Mouse (Mus musculus) testis, adult 2 months (tissue): ENCODE results near the gene Orm1. TPM values are rescaled to one million over a fixed set of nuclear protein-coding genes. Genes with fewer than 3 reads are reported as not detected.
A peak's percentile ranks its signal among the peaks of the same experiment; 100 is the strongest.

Experiments
- H3K27ac ChIP-seq: fragments of 200-500 bp; 2 replicates; pipeline ENCODE4 v1.5.1; 2012; ENCODE audit warnings: low read depth, low read length; ENCODE audit not compliant: control insufficient read depth, insufficient read depth
- H3K27me3 ChIP-seq: fragments of 200-500 bp; 2 replicates; pipeline ENCODE4 v1.6.1; 2012; ENCODE audit warnings: mild to moderate bottlenecking, low read length, moderate library complexity; ENCODE audit not compliant: control insufficient read depth, insufficient read depth
- H3K36me3 ChIP-seq: fragments of 200-500 bp; 2 replicates; pipeline ENCODE4 v1.6.1; 2012; ENCODE audit warnings: mild to moderate bottlenecking, low read length; ENCODE audit not compliant: control insufficient read depth, insufficient read depth
- H3K4me1 ChIP-seq: fragments of 200-500 bp; 2 replicates; pipeline ENCODE4 v1.6.1; 2012; ENCODE audit warnings: low read length; ENCODE audit not compliant: control insufficient read depth, insufficient read depth
- H3K4me3 ChIP-seq: fragments of 200-500 bp; 2 replicates; pipeline ENCODE4 v1.5.1; 2012; ENCODE audit warnings: low read depth, mild to moderate bottlenecking, low read length, moderate library complexity, mixed read lengths; ENCODE audit not compliant: control insufficient read depth
- CTCF ChIP-seq: fragments of 200-500 bp; IDR thresholded peaks from 2 replicates; pipeline ENCODE4 v1.5.1; 2012; ENCODE audit warnings: low read depth, mild to moderate bottlenecking, inconsistent platforms, low read length, moderate library complexity; ENCODE audit not compliant: control insufficient read depth, insufficient read depth, insufficient replicate concordance
- POLR2A ChIP-seq: fragments of 200-500 bp; IDR thresholded peaks from 2 replicates; pipeline ENCODE4 v1.6.1; 2012; ENCODE audit warnings: low read depth, mild to moderate bottlenecking, inconsistent platforms, low read length, moderate library complexity; ENCODE audit not compliant: control insufficient read depth
- polyA plus RNA-seq: library from polyadenylated mRNA; depleted of rRNA; stranded (reverse); fragments of >200 nt; gene quantifications from 2 replicates; pipeline ENCODE4 v1.2.3, GENCODE M21; 2012

Gene Orm1
- polyA plus RNA-seq, 1 experiment = not detected

DNA sequence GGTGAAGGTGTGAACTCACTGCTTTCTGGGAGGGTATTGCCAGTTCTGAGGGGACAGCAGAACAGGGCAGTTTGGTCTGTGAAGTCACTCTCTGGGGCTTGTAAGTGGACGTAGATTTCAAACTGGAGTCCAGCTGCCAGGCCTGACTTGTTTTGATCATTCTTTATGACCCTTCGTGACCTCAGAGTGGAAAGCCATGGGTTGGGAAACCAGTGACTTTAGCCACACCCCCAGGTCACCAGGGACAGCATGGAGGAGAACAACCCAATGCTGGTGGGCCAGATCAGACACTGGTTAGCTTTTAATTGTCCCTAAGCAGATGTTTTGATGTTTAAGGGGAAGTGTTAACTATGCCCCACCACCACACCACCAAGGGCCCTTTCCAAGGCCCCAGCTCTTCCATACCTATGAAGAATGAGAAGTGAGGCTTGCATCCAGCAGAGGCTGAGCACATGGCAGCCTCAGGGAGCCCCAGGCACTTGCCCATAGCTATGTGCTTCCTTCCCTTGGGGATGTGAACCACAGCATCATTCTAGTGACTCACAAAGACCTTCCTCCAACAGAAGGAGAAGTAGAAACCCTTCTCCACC lies 12.7 kb downstream of the Orm1 start:
- Histone ChIP-seq H3K4me1 (no peaks in the 10 kb centered on the region), H3K36me3 (no peaks in the 10 kb centered on the region), H3K27me3 (no peaks in the 10 kb centered on the region), H3K27ac (no peak overlapping the region), H3K4me3 (no peak overlapping the region)
- no peak for TF ChIP-seq CTCF
- TF ChIP-seq POLR2A = no peak

DNA sequence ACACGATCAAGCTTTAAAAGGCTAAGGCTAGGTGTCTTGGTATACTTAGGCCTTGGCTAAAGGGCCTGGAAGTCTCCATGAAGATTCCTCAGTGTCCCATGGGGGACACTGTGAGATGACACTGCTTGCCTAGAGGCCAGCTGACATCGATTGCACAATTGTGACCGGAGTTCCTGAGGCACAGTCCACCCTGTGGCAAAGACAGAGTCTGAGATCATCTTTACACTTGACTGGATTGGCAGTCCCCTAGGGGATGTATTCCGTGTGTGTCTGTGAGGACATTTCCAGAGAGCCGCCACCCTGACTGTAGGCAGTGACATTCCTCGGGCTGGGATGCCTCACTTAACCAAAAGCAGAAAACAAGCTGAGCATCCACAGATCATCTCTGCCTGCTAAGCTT lies 15.5 kb downstream of the Orm1 start:
- Histone ChIP-seq H3K27ac (no peak overlapping the region), H3K4me3 (no peak overlapping the region), H3K36me3 (no peaks in the 10 kb centered on the region), H3K27me3 (no peaks in the 10 kb centered on the region), H3K4me1 (no peaks in the 10 kb centered on the region)
- TF ChIP-seq CTCF (no peak), POLR2A (no peak)

DNA sequence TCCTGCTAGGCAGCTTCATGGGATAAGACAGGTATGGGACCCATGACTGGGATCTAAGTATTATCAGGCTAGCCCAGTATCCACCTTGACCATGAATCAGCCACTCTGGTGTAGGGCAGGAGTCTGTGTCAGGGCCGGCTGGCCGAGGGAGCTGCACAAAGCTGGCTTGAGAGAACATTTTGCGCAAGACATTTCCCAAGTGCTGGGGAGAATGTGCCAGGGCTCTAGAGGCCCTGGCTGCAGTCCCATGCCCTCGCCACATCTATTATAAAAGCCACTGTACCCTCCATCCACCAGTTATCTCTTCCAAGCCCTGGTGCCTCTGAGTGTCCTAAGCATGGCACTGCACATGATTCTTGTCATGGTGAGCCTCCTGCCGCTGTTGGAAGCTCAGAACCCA lies 17.8 kb downstream of the Orm1 start, which contains the start of gene Orm2:
TSS of gene Orm2 (plus strand) at position 300 of the 400 bp plus-strand sequence.
- Histone ChIP-seq H3K27ac (no peak within 1 kb of the TSS), H3K27me3 (no peaks in the 10 kb centered on the region), H3K4me3 (no peak within 1 kb of the TSS), H3K4me1 (no peaks in the 10 kb centered on the region), H3K36me3 (no peaks in the 10 kb centered on the region)
- TF ChIP-seq POLR2A = no peak
- no peak for TF ChIP-seq CTCF

DNA sequence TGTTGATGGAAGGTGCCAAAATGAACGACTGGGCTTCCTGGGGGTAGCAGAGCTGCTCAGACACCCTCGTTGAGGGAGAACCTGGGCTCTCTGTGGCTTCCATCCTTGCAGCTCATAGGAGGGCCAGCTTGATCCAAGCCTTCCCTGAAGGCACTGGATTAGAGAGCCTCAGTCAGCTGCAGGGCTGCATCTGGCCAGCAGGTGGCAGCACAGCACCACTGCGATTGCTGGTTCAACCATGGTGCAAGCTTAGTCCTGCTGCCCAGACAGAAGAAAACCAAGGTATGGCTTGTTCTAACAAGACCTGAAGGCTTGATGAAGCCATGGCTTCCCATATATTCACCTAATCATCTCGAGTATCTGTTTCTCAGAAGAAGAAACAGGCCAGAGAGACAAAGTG lies 24.2 kb downstream of the Orm1 start:
- Histone ChIP-seq H3K27me3 (no peaks in the 10 kb centered on the region), H3K27ac (no peak overlapping the region), H3K36me3 (no peaks in the 10 kb centered on the region), H3K4me3 (no peak overlapping the region), H3K4me1 (no peaks in the 10 kb centered on the region)
- TF ChIP-seq CTCF = peak; percentile 99
- no peak for TF ChIP-seq POLR2A

DNA sequence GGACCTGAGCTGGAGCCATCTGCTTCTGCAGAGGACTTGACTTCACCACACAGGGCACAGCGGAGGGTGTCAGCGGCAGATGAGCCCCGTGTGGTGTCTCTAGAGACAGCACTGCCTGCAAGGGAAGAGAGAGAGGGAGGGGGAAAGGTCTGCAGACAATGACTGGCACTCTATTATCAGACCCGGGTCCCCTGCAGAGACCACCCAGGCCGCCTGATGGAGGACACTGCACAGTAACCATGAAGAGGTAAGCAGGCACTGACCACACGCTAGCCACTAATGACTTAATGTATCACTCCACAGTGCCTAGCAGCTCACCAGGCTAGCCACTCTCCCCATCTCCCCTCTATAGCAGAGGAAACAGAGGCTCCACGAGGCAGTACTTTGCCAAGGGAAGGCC lies 26.5 kb downstream of the Orm1 start:
- no peak for TF ChIP-seq CTCF
- Histone ChIP-seq H3K27me3 (no peaks in the 10 kb centered on the region), H3K36me3 (no peaks in the 10 kb centered on the region), H3K4me1 (no peaks in the 10 kb centered on the region), H3K27ac (no peak overlapping the region), H3K4me3 (no peak overlapping the region)

DNA sequence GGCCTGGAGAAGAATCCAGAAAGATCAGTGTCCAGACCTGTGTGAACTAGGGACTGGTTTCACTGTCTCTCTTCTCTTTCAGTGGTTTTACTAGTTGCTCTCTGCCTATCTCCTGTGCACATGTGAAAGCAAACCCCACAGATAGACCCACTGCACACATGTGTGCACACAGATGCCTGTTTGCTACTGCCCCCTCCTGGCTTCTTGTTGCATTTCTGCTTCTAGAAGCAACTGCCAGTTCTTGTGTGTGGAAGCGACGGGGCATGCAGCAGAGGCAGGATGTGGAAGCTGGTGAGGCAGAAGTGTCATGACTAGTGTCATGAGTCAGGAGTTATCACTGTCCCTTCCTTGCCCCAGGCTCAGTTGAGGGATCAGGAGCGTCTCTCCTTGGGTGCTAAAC lies 27.5 kb downstream of the Orm1 start:
- H3K4me1 ChIP-seq = peaks cover 5% of the 10 kb centered on the region; the same call in 1 of the 2 replicates
- H3K27me3 ChIP-seq = no peaks in the 10 kb centered on the region
- H3K36me3 ChIP-seq = no peaks in the 10 kb centered on the region
- H3K4me3 ChIP-seq = no peak overlapping the region
- H3K27ac ChIP-seq = no peak overlapping the region
- TF ChIP-seq CTCF (peak; percentile 20; the same call in 1 of the 2 replicates), POLR2A (no peak)

DNA sequence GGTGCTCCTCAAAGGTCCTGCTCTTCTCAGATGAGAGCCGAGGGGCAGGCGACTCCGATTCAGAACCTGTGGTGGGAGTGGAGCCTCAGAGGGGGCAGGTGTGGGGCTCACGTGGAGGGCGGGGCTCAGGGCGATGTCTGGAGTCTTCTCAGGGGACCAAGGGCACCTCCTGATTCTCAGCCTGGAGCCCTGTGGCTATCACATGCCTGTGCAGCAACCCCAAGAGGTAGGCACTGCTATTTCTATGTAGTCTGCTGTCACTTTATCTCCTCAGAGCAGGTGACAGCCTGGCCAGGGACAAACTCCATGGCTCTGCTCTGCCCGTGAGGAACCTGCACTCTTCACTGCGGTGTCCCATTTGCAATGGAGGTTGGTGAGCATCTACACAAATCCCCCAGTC lies 29.0 kb downstream of the Orm1 start:
- Histone ChIP-seq H3K4me3 (no peak overlapping the region), H3K4me1 (peaks cover 7% of the 10 kb centered on the region; the same call in 1 of the 2 replicates), H3K27ac (no peak overlapping the region), H3K36me3 (no peaks in the 10 kb centered on the region), H3K27me3 (no peaks in the 10 kb centered on the region)
- no peak for TF ChIP-seq POLR2A

DNA sequence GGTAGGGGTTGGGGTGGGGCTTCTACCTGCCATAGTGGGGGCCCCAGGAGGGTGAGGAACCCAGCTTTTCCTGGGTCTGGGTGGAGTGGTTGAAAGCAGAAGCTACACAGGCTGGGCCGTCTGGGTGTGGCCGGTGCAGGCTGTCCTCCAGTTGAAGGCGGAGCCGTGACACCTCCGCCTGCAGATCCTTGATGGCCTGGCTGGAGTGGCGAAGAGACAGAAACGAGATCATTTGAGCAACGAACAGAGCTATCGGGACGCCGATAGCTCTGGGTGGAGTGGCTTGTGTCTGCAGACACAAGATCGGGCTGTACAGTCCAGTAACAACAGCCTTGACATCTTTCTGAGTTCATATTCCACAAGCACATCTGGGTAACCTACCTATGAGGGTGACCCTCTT lies 30.0 kb downstream of the Orm1 start:
- no peak overlapping the region for H3K4me3 ChIP-seq
- no peak overlapping the region for H3K27ac ChIP-seq
- no peak for TF ChIP-seq CTCF
- TF ChIP-seq POLR2A = no peak
- no peaks in the 10 kb centered on the region for H3K36me3 ChIP-seq
- no peaks in the 10 kb centered on the region for H3K27me3 ChIP-seq
- peaks cover 7% of the 10 kb centered on the region; the same call in 1 of the 2 replicates for H3K4me1 ChIP-seq
